Mouse (Mus musculus) small intestine, adult 2 months (tissue): ENCODE measurements around the gene Ctnnd2. TPM values are rescaled to one million over a fixed set of nuclear protein-coding genes. Genes with fewer than 3 reads are reported as not detected.

ENCODE experiments used
- H3K27ac ChIP-seq: fragments of 200-500 bp; 2 replicates; pipeline ENCODE4 v1.5.1; 2012; ENCODE audit warnings: low read depth, low read length, control low read depth, inconsistent platforms; ENCODE audit not compliant: insufficient read depth
- H3K27me3 ChIP-seq: fragments of 200-500 bp; 2 replicates; pipeline ENCODE4 v1.6.1; 2012; ENCODE audit warnings: mild to moderate bottlenecking, moderate library complexity, low read length, inconsistent platforms; ENCODE audit not compliant: control insufficient read depth, insufficient read depth
- H3K36me3 ChIP-seq: fragments of 200-500 bp; 2 replicates; pipeline ENCODE4 v1.6.1; 2012; ENCODE audit warnings: mild to moderate bottlenecking, low read length, control low read depth, inconsistent platforms; ENCODE audit not compliant: control insufficient read depth, insufficient read depth
- H3K4me1 ChIP-seq: fragments of 200-500 bp; 2 replicates; pipeline ENCODE4 v1.6.1; 2012; ENCODE audit warnings: low read length, inconsistent platforms, mixed read lengths; ENCODE audit not compliant: control insufficient read depth, insufficient read depth, insufficient read length
- H3K4me3 ChIP-seq: fragments of 200-500 bp; 2 replicates; pipeline ENCODE4 v1.5.1; 2012; ENCODE audit warnings: low read depth, mild to moderate bottlenecking, control low read depth, inconsistent platforms, low read length, moderate library complexity
- CTCF ChIP-seq: fragments of 200-500 bp; IDR thresholded peaks from 2 replicates; pipeline ENCODE4 v1.5.1; 2012; ENCODE audit warnings: low read depth, mild to moderate bottlenecking, control low read depth, inconsistent platforms, low read length, moderate library complexity, mixed read lengths; ENCODE audit not compliant: insufficient replicate concordance, insufficient read length; ENCODE audit errors: extremely low read depth
- POLR2A ChIP-seq: fragments of 200-500 bp; IDR thresholded peaks from 2 replicates; pipeline ENCODE4 v1.6.1; 2012; ENCODE audit warnings: low read depth, mild to moderate bottlenecking, control low read depth, inconsistent platforms, low read length, moderate library complexity
- WGBS: fragments of 180-500 bp; shearing (Covaris S2); methylation state at CpG from one replicate; pipeline ENCODE4 v1.1.7; 2018; 5-methylcytosine and 5-hydroxymethylcytosine counted together
- polyA plus RNA-seq: library from polyadenylated mRNA; depleted of rRNA; stranded (reverse); fragments of >200 nt; gene quantifications from 2 replicates; pipeline ENCODE4 v1.2.3, GENCODE M21; 2012

Gene Ctnnd2
- polyA plus RNA-seq, 1 experiment: 1.3 TPM

DNA sequence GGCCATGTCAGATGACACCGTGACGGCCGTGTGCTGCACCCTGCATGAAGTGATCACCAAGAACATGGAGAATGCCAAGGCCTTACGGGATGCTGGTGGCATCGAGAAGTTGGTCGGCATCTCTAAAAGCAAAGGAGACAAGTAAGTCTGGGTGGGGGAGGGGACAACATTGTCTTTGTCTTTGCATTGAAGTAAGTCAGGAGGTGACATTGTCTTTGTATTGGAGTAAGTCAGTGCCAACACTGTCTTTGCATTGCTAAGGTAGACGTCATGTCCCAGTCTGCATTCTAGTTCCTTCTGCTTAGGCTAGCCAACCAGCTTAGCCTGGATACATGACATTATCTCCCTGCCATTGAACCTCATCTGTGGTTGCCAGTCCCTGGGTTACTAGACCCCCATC, 794.4 kb downstream of the Ctnnd2 start:
- H3K4me1 ChIP-seq: no peaks in the 10 kb centered on the region
- H3K27me3 ChIP-seq: no peaks in the 10 kb centered on the region
- no peak overlapping the region for H3K27ac ChIP-seq
- H3K4me3 ChIP-seq: no peak overlapping the region
- no peaks in the 10 kb centered on the region for H3K36me3 ChIP-seq
- WGBS: 93% methylated on average over 7 of the region's 7 CpGs
- TF ChIP-seq POLR2A: no peak
- no peak for TF ChIP-seq CTCF

DNA sequence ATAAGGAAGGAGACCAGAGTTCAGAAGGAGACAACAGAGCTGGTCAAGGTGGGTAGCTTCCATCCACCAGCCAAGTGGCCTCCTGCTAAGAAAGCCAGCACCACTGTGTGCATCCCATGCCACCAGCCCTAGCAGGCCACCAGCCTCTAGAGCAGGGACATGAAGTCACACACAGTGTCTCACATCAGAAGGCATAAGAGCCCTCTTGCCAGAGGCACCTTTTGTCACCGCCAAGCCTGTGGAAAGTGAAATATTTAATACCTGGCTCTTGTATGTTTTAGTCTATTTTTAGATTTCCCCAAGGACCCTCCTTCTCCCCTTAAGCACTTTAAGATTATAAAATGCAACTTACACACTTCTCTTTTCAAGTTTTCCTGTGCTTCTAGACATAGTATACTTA, 802.0 kb downstream of the Ctnnd2 start:
- Histone ChIP-seq H3K27ac (no peak overlapping the region), H3K4me3 (no peak overlapping the region), H3K36me3 (no peaks in the 10 kb centered on the region), H3K4me1 (no peaks in the 10 kb centered on the region), H3K27me3 (no peaks in the 10 kb centered on the region)
- no peak for TF ChIP-seq POLR2A
- TF ChIP-seq CTCF: no peak
- 100% methylated on average over 1 of the region's 1 CpGs for WGBS

DNA sequence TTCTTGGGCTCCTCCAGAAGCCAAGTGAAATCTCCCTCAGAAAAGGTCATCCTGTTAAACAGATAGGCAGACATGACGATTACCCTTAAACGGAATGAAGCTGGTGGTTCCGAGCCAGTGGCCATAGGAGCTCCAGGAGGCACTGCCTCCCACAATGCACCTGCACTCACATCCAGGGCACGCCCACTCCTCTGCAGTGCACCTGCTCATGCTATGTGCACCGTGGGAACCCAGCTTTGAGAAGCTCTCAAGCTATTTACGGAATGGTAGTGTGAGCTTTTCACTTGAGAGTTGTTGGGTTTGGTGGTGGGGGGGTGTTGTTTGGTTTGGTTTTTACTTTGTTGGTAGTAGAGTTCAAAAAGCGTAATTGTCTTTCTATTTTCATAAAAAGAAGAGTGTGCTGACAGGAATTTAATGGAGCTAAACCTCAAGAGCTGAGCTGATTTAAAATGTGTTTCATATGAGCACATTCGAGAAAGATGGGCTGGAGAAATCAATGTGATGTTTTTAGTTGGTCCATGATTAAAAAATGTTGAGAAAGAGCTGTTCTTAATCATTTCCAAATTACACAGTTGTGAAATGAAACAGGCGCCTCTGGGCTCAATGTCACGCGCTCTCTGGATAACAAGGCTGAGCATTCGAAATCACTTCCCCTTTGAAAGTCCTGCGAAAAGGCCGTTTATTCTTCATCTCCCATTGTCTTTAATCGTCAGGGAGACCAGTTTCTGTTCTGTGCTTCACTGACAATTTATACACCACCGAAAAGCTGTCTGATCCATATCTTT, 802.8 kb downstream of the Ctnnd2 start:
- no peak overlapping the region for H3K4me3 ChIP-seq
- H3K4me1 ChIP-seq: no peaks in the 10 kb centered on the region
- TF ChIP-seq POLR2A (no peak), CTCF (no peak)
- H3K36me3 ChIP-seq: no peaks in the 10 kb centered on the region
- H3K27me3 ChIP-seq: no peaks in the 10 kb centered on the region
- WGBS: 85% methylated on average over 16 of the region's 16 CpGs
- H3K27ac ChIP-seq: no peak overlapping the region

DNA sequence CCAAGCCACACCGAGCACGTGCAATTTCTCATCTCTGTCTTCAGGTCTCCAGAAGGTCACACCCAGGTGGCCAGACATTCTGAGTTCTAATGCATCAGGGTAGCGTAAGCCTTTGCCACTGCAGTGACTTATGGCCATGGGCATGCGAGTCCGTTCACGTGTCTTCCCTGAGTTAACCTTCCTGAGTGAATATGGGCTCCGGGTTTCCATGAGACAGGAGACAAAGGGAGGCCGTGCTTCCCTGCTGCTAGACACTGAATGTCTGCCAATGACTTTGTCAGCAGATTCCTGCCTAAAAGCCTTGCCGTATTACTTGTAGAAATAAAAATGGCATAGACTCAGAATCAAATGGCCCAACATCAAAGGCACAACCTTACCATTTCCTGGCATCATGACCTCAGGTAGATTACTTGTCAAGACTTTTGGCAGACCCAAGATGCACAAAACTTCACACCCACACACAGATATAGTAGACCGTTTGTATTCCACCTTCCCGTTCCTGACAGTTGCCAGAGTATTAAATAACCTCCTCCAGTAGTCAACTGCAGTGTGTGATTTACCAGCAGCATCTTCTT, 804.9 kb downstream of the Ctnnd2 start:
- TF ChIP-seq POLR2A: no peak
- TF ChIP-seq CTCF: no peak
- WGBS: 76% methylated on average over 11 of the region's 11 CpGs
- H3K4me3 ChIP-seq: no peak overlapping the region
- H3K27me3 ChIP-seq: no peaks in the 10 kb centered on the region
- no peak overlapping the region for H3K27ac ChIP-seq
- H3K4me1 ChIP-seq: no peaks in the 10 kb centered on the region
- no peaks in the 10 kb centered on the region for H3K36me3 ChIP-seq

DNA sequence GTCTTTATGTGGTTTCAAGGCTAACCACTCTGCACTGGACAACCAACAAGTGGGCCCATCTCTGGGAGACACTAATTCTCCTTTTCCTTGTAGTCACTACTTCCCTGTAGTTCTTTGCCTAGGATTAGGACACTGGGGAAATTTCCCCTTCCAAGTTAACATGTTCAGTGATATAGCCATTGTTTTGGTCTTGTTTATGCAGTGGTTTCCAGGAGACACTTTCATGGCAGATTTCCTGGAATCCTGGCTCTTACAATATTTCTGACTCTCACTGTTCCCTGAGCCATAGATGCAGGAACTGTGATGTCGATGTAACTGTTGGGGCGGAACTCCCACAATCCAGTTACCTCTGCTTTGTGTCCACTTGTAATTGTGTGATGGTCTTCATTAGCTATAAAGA, 814.5 kb downstream of the Ctnnd2 start:
- TF ChIP-seq POLR2A (no peak), CTCF (no peak)
- 89% methylated on average over 2 of the region's 2 CpGs for WGBS
- Histone ChIP-seq H3K4me3 (no peak overlapping the region), H3K4me1 (no peaks in the 10 kb centered on the region), H3K27ac (no peak overlapping the region), H3K27me3 (no peaks in the 10 kb centered on the region), H3K36me3 (no peaks in the 10 kb centered on the region)

DNA sequence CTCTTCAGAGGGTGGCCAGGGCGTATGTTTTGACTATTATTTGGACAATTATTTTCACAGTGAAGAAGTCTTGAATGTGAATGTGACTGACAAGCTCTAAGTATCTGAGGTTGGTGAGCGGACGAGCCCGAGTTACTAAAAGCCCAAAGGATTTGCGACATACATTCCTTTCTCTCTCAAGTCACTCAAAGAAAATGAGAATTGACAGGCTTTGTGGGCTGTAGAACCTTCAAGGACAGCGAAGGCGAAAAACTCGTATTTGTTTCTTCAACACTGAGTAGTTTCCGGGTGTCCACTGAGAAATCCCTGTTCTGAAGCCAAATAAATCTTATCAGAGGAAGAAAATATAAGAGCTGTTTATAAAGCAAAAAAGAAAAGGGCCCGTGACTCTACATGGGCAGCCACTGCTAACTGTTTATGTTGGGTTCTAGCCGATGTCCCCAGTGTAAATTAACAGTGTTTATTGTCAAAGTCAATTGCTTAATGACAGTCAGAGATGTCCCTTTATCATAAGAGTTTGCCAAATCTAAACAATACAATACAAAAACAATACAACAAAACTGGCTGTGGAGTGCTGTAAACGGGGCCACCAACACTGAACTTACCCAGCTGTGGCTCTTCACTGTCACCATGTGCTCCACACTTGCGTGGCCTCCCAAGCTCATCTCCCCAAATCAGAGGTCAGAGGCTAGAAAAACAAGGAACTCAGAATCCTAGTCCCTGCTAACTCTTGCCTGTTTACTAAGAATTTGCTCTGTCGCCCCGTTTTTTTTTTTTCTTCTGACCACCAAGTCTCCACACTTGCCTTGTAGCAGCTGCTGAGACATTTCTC, 818.2 kb downstream of the Ctnnd2 start:
- no peaks in the 10 kb centered on the region for H3K36me3 ChIP-seq
- no peaks in the 10 kb centered on the region for H3K27me3 ChIP-seq
- H3K4me1 ChIP-seq: no peaks in the 10 kb centered on the region
- no peak overlapping the region for H3K27ac ChIP-seq
- H3K4me3 ChIP-seq: no peak overlapping the region
- WGBS: 69% methylated on average over 15 of the region's 15 CpGs
- TF ChIP-seq POLR2A (no peak), CTCF (no peak)

DNA sequence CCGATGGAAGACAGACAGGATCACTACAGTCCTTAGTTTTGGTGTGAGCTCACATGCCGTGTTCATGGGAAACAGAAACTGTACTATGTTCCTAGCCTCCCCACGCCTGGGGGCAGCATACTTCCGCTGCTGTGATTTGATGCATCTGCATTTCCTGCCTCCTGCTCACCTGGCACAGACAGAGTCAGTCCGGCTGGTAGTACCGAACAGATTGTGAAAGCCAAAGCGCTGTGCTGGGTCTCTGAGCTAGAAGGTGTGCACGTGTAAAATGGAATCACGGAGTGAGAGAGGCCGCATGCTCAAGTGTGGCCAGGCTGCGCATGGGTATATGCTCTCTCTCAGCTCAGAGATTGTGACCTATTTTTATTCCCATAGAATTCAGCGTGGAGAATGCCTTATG, 820.0 kb downstream of the Ctnnd2 start:
- no peaks in the 10 kb centered on the region for H3K27me3 ChIP-seq
- no peak for TF ChIP-seq CTCF
- TF ChIP-seq POLR2A: no peak
- no peaks in the 10 kb centered on the region for H3K36me3 ChIP-seq
- 89% methylated on average over 12 of the region's 12 CpGs for WGBS
- H3K4me1 ChIP-seq: no peaks in the 10 kb centered on the region
- H3K27ac ChIP-seq: no peak overlapping the region
- no peak overlapping the region for H3K4me3 ChIP-seq
